Mouse (Mus musculus): ENCODE results near the gene Kif1a.

Kif1a gene

DNA sequence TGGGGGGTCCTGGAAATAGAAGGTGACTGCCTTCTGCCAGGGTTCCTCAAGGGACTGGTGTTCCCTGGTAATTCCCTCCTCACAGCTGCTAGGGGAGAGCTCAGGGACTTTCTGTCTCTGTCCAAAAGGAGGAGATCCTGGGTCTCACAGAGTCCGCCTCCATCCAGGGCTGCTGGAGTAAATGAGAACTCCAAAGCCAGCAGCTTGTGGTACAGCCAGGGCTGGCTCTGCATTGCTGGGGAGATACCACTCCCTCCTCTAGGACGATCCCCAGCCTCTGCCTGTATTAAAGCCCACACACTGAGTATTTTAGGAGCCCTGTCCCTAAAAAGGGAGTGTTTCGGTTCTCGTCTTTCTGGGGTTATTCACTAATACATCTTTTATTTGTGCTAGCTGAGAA, 81.1 kb downstream of the Kif1a start:
- DNase-seq (ENCODE audit: low spot score): no peak

DNA sequence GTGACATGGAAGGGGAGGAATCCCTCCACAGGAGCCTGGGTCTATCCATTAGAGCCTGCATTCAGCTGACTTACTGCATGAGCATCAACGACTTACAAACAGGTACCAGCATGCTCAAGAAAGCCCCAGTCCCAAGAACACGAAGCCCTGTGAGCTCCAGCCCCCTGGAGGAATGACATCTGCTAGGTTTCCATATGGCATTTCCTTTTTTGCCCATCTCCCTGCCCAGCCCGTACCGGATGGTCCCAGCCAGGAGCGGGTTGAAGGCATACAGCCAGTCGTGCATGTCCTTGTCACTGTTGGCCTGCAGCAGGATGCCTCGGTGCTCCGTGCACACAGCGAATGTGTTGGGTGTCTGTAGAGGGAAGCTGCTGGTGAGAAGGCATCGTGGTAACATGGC, 83.0 kb downstream of the Kif1a start:
- DNase-seq (ENCODE audit: low spot score): no peak

GRCm38 (mm10) chr1:93015136-93015535, 86.6 kb downstream of the Kif1a start:
- no peak for DNase-seq (ENCODE audit: low spot score)

DNA sequence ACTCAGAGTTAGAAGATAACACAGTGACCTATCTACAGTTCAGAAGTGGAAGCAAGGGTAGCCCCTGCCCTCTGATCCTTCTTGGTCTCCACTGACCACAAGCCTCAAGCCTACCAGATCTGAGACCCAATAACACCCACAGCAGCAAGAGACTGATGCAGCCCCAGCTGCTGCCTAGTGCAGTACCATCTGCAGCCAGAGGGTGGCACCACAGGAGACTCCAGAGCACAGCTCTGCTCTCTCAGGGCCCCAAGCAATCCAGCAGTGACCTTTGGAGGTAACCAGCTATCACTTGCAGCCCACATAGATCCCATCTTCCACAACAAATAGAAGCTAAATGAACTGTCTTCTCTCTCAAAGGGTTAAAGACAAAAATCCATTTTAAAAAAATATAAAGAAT, 87.3 kb downstream of the Kif1a start:
- peak; percentile 94 for DNase-seq (ENCODE audit: low spot score)

- DNase-seq (ENCODE audit: low spot score): no peak
Observed at GRCm38 (mm10) chr1:93013367-93013766, 88.4 kb downstream of the Kif1a start.

GRCm38 (mm10) chr1:93012103-93012585, 89.6 kb downstream of the Kif1a start:
- no peak for DNase-seq (ENCODE audit: low spot score)

DNA sequence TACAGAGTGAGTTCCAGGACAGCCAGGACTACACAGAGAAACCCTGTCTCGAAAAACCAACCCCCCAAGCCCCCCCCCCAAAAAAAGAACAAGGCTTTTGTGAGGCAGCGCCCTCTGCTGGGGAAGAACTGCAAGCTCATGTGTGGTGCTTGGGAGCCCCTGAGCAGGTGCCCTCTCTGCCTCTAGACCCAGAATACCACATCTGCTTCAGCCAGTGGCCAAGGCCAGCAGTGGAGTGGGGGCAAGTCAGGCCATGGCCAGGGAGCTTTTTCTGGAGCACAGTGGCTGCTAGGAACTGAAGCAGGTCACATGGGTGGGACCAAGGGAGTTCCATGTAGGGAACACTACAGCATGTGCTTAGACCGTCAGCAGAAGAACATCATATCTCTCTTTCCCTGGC, 91.0 kb downstream of the Kif1a start:
- peak; percentile 75 for DNase-seq (ENCODE audit: low spot score)

DNA sequence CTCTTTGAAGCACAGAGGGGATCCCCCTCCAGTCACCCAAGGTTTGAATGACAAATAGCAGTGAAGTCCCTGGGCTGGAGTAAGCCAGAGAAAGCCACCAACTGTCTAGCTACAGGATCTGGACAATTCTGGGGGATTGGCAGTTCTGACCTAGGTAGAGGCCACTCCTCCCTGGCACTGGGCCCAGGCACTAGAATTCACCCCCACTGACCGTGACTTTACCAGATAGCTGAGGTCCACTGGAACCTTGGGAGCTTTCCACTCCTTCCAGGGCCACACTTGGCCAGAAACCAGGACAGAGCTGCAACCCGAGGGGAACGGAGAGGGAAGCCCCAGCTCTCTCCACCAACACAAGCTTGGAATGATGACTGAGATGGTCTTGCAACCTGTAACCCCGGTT, 92.6 kb downstream of the Kif1a start:
- peak; percentile 84 for DNase-seq (ENCODE audit: low spot score)

DNA sequence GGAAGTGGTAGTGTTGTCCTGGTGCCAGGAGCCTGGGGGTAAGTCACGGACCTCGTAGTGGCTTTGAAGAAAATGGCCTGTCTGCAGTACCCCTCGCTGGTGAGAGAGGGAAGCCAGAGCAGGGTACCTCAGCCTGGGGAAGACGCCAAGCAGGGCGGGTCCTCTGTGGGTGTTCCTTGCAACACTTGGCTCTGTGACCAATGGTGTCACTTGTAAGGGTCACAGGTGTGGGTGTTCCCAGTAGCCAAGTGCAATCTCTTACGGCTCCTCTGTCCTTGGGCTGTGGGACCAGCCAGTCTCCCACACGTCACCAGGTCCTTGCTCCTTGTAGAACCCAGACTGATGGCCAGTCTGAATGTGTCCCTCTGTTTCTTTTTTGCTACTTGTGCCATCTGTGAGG, 95.7 kb downstream of the Kif1a start, which contains the start of gene Aqp12:
Aqp12 (plus strand) TSS at position 274 of the 400 bp plus-strand sequence.
- no peak for DNase-seq (ENCODE audit: low spot score)

GRCm38 (mm10) chr1:92992880-92993279, 108.9 kb downstream of the Kif1a start:
- DNase-seq (ENCODE audit: low spot score): no peak

GRCm38 (mm10) chr1:92992214-92992855, 109.4 kb downstream of the Kif1a start:
- DNase-seq (ENCODE audit: low spot score): peak; percentile 32

GRCm38 (mm10) chr1:92989891-92990290, 111.9 kb downstream of the Kif1a start:
- DNase-seq (ENCODE audit: low spot score): peak; percentile 22

DNA sequence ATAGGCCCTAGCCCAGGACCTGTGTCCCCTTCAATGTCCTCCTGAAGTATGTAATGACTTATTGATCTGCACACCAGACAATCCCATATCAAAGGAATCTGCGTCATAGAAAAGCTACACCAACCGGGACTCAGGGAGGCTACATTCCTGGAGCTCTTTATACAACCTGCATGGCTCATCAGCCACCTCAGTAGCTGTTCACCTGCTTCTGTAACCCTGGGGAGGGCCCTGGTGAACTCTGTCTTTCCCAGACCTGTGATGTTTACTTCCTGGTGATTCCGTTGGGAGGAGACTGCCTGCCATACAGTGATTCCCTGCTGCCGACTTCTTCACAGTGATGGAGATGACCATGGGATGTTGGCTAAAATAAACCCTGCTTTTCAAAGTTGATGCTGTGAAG, 112.9 kb downstream of the Kif1a start:
- peak; percentile 5 for DNase-seq (ENCODE audit: low spot score)

- DNase-seq (ENCODE audit: low spot score): peak; percentile 39
Observed at GRCm38 (mm10) chr1:92984999-92985398, 116.8 kb downstream of the Kif1a start.

GRCm38 (mm10) chr1:92982931-92983605, 118.7 kb downstream of the Kif1a start:
- DNase-seq (ENCODE audit: low spot score): peak; percentile 38

DNA sequence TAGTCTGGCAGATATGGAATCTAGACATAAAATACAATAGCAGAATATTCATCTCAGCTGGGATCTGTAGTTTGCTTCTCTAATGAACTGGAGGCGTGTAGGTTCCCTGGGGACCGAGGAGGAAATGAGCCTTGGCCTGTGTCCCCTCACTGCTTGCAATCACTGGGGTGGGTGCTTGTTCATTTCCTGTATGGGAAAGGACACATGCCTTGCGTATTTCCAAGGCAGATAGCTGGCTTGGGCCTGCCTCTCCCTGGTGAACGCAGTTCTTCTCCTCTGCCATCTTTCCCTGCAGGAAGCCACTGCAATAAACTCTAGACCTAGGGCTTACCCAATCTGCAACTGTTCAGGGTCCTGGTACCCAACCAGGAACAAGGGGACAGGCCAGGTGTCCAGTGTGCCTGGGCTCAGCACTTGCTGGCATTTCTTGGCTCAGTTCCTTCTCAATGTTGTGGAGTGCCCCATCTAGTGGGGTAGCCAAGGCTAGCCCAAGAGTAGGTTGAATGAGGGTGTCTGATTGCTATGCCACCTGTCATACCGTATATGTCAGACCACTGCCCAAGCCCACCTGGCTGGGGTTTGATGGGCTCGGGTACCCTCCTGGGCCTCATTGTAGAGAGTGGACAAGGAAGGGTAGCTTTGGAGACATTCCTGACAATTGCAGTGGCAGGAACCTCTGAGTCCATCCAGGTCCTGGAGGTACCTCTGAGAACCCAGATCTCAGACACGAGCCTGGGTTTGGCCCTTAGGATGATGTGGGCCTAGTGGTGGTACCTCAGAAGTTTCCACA, 120.5 kb downstream of the Kif1a start:
- peak; percentile 36 for DNase-seq (ENCODE audit: low spot score)

DNA sequence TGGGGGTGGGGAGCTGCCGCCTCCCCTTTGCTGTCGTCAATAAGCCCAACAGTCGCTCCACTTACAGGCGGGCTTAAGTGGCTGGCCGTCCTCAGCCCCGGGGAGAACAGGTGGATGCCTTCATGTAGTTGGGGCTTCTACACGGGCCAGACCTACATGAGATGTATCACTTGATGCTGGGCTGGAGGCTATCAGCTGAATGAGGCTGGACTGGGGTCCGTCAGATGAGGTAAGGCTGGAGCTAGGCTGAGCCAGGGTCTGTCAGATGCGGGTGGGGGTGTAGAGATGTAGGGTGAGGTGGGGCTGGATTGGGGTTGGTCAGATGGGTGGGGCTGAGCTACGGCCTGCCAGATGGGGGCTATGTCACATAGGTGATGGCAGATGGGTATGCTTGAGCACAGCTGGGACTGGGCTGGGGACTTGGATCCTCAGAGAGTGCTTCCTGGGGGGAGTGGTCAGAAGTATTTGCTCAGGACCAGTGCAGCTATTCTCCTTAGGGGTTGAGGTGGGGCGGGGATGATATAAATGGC, 122.6 kb downstream of the Kif1a start:
- DNase-seq (ENCODE audit: low spot score): peak; percentile 37

- peak; percentile 35 for DNase-seq (ENCODE audit: low spot score)
Observed at GRCm38 (mm10) chr1:92978645-92979044, 123.1 kb downstream of the Kif1a start.

DNA sequence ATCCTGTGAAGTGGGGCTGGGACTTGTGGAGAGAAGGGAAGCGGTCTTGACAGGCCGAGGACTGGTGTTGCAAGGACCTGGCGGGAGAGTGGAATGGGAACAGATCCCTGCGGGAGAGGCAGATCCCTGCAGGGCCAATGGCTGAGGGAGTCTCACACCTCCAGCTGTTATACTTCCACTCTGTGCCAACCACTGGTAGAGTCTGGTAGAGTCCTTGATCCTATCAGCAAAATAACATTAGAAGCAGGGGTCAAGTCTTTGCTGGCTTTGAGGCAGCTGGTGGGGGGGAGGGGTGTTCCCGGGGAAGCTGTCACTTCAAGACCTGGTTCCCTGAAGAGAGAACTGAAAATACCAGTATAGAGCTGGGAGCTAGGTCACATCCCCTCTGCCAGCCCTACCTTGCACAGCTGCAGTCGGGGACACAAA, 125.6 kb downstream of the Kif1a start:
- peak; percentile 49 for DNase-seq (ENCODE audit: low spot score)

DNA sequence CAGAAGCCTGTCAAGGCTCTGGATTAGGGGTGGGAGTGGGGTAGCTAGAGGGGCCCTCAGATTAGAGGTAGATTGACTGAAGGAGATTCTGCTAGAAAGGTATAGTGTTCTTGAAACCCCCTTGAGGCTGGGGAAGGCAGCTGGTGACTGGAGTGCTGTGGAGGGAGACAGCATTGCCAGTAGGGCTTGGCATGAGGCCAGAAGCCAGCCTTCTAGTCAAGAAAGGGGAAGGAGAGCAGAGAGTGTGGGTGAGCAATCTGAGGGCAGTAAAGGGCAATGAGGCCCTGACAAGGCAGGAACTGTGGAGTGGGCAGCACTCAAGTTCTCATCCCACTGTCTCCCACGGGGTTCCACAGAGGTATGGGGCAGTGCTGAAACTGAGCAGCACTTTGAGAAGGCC, 128.9 kb downstream of the Kif1a start:
- peak; percentile 55 for DNase-seq (ENCODE audit: low spot score)

DNA sequence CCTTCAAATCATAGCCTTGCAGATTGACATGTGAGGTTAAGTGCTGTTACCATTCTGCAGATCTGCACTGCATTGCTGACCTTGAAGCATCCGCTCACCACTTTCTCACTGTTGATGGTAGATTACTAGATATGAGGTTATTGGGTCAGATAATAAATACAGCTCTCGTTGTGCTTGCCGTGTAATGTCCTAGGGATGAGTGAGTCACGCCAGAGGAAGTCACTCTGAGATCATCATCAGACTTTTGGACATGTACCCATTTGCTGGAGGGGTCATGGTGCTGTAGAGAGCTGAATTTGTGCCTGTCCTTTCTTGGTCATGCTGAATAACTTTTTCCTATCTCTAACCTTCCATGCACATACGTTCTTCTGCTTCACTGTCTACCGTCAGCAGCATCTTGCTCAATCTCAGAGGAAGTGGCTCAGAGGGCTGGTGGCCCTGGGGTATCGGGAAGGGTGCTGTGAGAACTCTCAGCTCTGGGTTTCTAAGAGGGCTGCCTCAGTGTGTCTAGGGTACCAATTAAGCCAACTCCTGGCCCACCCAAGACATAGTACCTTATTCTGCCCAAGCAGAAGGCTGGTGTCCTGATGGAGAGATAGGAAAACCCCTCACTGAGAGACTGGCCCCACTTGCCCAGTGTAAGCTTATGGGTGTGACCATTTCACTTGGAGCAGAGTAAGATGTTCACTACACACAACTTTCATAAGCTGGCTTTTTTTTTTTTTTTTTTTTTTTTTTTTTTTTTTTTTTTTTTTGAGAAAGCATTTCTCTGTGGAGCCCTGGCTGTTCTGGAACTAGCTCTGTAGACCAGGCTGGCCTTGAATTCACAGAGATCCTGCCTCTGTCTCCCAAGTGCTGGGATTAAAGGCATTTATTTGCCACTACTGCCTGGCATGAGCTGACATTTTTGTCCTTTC, 129.6 kb downstream of the Kif1a start:
- DNase-seq (ENCODE audit: low spot score): peak; percentile 25
